Mouse (Mus musculus) gastrocnemius, adult 18-20 months (tissue): ENCODE data around the gene Abca5. TPM values are rescaled to one million over a fixed set of nuclear protein-coding genes. Genes with fewer than 3 reads are reported as not detected.

Experiments used
- total RNA-seq, 2 experiments: library from RNA; stranded (reverse); gene quantifications; 2 replicates each; pipeline ENCODE4 v1.2.3; 2021

Gene Abca5
- total RNA-seq, 2 experiments from 2014 or later: 9.5 to 12.8 TPM

Other genes starting within 250 kb of the Abca5 start
- gene Abca8a, start 241.7 kb downstream of the Abca5 start, total RNA-seq: 10 to 100 TPM; 29.0 to 38.6 TPM
- 10 to 100 TPM in 1 of 2 experiments, 1 to 10 TPM in 1; 8.4 to 12.9 TPM for gene Abca9, start 169.5 kb downstream of the Abca5 start, total RNA-seq
- 1 to 10 TPM; 2.7 to 3.7 TPM for gene Abca6, start 85.9 kb downstream of the Abca5 start, total RNA-seq
- gene Map2k6, start 61.4 kb upstream of the Abca5 start, total RNA-seq: 10 to 100 TPM; 39.2 to 49.0 TPM